Mouse (Mus musculus): ENCODE measurements at regions not wholly inside any gene's neighbourhood (a gene's known extent, or its start where the extent isn't known, plus 50 kb on each side); places are given as distances from the start of the nearest gene placed in this dataset.

DNA sequence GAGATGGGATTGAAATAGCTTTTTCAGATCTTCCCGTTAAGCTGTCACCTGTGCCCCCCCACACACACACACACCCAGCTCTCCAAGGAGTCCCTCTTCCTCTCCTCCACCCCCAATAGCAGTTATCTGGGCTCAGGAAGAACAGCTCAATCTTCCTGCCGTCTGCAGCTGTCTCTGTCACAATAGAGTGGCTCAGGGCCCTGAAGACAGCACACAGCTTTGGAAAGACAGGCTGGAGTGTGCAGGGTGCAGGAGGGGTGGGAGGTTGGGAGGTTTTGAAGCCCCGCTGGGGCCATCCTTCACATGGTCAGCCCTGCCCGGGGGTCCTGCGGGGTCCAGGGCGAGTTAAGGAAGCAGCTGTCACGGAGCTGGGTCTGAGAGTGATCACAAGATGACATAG, 149.6 kb upstream of the Sdk2 start:
- DNase-seq (ENCODE audit: low spot score in 2 of 2), result no peak

DNA sequence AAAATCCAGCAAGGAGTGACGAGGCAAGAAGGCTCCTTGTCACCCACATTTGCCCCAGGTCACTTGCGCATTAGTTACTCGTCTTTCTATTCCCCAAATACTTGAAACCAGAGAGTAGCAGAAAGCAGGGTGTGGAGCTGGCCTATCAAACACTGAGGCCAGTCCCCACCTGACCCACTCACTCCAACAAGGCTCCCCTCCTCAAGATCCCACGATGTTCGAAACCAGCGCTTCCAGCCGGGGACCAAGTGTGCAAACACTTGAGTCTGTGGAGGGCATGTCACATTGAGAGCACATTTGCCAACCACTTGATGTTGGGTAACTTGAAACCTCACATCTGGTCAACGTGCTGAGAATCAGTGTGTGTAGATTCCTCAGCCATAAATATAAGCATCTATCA, 148.4 kb upstream of the Sdk2 start:
- no peak for DNase-seq (ENCODE audit: low spot score in 2 of 2)

DNA sequence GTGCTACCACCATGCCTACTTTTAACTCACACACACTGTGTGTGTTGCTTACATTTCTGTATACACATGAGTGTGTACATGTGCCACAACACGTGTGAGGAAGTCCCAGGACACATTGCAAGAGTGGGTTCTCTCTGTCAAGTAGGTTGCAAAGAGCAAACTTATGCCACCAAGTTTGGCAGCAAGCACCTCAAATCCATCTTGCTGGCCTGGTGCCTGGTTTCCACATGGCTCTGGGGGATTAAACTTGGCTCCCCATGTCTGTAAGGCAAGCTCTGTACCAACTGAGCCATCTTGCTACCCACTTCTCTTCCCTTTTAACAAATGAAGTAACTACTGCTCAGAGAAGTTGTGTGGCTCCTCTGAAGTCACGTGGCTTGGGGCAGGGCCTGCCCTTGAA, 145.3 kb upstream of the Sdk2 start:
- no peak for DNase-seq (ENCODE audit: low spot score in 2 of 2)

DNA sequence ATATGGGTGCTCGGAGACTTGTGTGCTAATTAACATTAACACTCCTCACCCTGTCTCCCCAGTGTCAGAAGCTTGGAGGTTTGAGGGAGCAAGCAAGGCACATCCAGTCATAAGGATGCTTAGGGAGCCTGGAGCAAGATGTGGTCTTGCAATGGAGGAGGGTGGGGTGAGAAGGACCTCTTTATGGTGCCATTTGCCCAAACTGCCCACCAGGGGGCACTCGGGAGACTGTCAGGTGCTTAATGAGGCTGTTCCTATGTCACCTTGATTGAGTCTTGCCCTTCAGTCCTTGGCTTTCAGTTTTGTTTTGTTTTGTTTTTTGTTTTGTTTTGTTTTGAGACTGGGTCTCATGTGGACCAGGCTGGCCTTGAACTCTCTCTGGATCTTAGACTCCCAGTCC, 138.3 kb upstream of the Sdk2 start:
- no peak for DNase-seq (ENCODE audit: low spot score in 2 of 2)

DNA sequence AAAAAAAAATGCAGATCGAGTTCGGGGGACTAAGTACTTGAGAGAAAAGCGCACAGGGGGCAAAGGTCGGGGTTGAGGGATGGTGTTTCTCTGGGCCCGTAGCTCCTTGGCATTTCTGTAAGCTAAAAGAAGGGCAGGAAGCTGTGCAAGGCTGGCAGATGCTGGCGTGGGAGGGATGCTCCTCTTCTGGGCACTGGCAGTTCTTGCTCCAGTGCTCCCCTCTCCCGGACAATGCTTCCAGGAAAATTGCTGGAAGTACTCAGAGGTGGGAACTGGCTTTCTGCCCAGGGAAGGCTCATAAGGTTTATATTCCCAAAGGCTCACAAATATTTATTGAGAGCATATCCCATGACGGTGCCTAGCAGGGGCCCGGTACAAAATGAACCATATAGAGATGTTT, 136.6 kb upstream of the Sdk2 start:
- no peak for DNase-seq (ENCODE audit: low spot score in 2 of 2)

DNA sequence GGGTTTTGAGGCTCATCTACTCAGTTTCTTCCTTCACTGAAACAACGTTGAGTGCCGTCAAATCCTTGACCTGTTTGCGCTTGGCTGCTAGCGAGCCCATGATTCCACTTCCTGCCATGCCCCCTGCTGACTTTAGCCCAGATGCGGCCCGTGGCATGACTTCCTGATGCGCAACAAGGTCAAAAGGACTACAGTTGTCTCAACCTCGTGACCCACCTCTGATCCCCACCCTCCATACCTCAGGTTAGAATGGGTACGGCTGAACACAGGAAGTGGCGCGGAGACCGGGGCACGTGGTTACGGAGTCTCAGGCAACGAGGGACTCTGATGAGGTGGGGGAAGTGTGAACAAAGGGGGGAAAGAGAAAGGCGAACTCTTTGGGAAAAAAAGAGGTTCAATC, 135.6 kb upstream of the Sdk2 start:
- no peak for DNase-seq (ENCODE audit: low spot score in 2 of 2)

DNA sequence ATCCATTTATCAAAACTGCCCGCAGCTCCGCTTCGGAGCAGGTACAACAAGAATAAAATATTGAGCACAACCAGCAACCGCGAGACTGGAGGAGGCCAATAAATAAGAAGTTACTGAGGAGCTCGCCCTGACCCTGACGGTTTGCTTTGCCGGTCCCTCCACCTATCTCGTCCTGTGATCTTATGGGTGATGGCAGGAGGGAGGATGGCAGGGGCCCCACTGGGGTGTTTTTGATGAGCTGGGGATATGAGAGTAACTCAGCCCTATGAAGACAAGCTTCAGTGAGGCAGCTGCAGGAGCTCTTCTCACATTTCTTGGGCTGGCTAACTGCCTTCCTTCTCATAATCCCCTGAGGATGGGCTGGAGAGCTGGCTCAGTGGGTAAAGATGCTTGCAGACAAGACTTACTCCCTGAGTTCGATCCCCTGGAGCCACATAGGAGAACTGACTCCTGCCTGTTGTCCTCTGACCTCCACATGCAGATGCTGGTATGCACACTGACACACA, 132.3 kb upstream of the Sdk2 start:
- DNase-seq (ENCODE audit: low spot score in 2 of 2), result no peak

DNA sequence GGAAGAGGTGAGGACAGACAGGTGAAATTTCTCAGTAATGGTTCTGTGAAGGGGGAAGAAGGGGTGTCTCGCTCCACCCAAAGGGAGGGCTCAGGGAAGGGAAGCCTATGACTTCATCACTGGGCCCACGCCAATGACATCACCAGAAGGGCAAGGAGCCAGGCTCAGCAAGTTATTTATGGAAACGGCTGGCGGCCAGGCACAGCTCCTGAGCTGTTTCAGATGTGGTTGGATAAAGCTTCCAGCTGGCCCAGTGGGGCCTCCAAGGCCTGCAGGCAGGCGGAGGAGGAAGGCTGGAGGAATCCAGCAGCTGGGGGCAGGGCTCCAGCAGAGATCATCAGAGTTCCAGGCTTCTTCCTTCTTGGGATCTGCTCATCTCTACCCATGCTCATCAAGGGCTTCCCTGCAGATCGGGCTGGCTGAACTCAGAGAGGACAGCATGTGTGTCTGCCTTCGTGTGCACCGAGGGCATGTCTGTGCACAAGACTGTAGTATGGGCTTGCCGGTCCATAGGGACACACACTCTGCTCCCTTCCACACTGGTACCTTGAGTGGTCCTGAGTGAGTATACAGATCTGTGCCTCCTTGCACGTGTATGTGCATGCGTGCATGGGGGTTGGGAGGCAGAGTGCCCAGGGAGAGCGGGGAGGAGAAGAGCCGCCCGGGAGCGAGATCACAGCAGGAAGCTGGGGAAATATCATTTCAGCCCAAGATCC, 131.6 kb upstream of the Sdk2 start:
- peak; percentile 86 to 89 for DNase-seq (ENCODE audit: low spot score in 2 of 2)

DNA sequence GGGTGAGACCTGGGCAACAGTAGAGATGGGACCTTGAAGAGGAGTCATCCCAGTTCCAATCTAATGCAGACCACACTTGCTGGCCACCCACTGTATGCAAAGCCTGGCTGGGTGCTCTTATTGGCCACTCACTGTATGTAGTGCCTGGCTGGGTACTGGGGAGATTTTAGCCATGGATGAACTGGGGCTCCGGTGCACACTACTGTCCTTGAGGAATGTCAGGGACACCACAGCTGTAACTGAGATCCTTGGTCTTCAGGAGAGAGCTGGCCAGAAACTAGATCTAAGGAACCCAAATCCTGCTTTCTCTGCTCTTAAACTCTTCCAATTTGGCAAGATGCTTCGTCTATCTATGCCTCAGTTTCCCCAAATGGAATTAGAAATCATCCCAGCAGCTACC, 128.4 kb upstream of the Sdk2 start:
- no peak for DNase-seq (ENCODE audit: low spot score in 2 of 2)

DNA sequence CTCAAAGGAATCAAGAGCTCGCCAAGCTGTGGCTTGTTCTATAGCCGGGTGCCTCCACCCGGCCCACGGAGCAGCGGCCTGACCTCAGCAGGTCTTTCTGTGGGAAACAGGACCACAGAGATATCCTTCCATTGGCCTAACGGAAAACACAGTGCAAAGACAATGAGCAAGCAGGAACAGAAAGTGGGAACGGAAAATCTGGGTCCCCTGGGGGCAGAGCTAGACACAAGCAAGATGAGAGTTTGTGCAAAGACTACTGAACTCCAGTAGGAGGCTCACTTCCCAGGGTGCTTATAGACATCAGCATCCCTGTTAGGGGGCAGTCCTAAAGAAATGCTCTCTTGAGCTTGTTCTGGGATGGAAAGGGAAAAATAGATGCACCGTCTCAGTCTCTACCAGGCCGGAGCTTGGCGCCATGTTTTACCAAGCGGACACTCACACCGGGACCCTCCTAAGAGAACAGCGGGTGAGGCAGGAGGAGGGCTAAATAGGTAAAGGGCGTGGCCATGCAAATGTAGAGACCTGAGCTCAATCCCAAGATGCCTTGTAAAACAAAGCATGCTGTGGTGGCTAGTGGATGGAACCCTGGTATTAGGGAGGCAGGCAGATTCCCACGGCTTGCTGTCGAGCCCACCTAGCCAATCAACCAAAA, 127.3 kb upstream of the Sdk2 start:
- no peak for DNase-seq (ENCODE audit: low spot score in 2 of 2)

DNA sequence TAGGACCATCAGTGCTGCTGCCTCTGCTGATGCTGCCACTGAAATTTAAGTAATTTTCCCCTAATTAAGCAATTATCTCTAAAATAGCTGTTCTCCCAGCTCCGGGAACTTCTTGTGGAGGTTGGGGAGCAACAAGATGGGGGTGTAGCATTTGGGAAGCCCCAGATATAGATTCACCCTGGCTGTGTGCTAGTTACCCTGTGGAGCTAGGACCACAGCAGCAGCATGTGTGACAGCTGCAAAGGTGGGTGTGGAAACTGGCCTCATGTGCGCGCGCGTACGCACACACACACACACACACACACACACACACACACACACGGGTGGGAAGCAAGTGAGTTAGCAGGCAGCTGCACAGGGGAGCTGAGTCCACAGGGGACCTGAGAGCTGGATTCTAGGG, 126.2 kb upstream of the Sdk2 start:
- DNase-seq (ENCODE audit: low spot score in 2 of 2), result peak in 1 of 2 experiments; percentile 21

DNA sequence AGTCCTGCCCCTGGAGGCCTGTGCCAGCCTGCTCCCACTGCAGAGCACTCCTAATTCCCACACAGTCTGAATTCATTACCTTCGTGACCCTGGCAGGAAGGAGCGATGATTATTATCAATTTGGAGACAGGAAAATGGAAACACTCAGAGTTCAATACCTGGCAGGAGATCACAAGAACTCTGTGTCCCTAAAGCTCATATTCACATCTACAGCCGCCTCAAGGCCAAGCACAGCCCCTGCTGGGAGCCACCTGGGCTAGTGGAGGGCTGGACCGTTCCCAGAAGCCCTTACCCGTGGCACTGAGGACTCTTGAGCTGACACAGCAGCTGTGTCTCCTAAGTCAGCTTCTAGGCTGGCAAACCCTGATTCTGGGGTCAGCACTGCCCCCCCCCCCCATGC, 124.8 kb upstream of the Sdk2 start:
- no peak for DNase-seq (ENCODE audit: low spot score in 2 of 2)

DNA sequence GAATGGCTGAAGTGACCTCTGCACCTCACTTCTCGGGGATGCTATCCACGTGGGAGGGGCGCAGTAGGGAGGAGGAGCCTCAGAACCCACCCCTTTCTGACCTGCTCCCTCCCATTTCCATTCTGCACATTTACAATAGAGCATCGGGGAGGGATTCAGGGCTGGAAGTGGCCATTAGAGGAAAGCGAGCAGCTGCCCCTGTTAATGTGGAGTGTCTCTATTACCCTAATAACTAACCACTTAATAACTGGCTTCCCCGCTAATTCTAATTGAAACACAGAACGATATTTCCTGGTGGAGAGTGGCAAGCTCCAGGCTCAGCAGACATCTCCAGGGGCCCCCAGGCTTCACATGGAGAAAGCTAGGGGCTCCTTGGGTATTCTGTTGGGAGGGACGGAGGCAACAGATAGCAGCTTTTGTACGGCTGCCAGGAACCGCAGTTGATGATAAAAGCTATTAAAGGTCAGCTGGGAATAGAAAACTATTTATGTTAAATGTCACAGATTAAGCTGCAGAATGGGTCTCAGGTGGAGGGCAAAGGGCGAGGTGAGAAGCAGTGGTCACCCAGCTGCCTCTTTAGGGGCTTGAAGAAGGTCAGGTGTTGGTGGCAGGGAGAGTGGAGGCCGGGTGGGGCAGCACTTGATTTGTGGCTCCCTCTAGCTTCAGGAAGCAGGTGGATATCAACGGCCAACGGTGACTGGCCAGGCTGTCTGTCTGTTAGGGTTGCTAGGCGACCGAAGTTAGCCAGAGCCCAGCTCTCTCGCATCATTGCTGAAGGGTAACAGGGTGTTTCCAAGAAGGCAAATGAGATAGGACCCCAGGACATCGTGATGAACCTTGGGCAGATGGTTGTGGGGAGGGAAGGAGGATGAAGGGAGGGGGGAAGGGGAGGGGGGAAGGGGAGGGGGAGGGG, 118.4 kb upstream of the Sdk2 start:
- DNase-seq (ENCODE audit: low spot score in 2 of 2), result no peak

DNA sequence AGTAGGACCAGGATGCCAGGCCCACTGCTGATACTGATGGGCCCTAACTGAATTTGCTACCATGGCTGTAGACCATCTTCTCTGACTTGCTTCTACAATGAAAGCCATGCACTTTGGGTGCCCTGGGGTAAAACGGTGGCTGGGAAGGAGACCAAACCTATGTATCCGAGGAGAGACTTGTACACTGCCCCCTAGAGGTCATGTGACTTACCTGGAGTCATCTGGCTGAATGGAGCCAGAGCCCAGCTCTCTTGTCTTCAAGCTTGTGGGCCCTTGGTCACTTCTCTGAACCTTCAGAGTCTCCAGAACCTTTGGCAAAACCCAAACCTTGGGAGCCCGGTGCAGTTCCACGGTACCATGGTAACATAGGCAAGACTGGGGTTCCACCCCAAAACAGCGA, 117.6 kb upstream of the Sdk2 start:
- no peak for DNase-seq (ENCODE audit: low spot score in 2 of 2)

DNA sequence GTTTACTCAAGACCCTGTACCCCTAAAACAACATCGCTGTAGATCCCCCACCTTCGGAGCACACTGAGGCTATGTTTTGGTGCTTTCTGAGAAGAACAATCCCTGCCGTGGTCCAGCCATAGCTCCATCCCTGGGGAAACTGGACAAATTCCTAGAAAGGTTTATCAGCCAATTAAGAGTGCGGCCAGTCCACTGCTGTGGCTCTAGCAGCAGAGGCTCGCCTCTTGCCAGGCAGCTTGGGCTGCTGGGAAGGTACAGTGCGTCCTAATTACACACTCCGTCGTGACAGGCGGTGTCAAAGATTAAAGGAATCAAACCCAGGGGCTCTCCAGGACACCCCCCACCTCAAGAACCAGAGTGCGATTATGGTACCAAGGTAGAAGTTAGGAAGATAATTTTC, 116.4 kb upstream of the Sdk2 start:
- DNase-seq (ENCODE audit: low spot score in 2 of 2), result no peak

DNA sequence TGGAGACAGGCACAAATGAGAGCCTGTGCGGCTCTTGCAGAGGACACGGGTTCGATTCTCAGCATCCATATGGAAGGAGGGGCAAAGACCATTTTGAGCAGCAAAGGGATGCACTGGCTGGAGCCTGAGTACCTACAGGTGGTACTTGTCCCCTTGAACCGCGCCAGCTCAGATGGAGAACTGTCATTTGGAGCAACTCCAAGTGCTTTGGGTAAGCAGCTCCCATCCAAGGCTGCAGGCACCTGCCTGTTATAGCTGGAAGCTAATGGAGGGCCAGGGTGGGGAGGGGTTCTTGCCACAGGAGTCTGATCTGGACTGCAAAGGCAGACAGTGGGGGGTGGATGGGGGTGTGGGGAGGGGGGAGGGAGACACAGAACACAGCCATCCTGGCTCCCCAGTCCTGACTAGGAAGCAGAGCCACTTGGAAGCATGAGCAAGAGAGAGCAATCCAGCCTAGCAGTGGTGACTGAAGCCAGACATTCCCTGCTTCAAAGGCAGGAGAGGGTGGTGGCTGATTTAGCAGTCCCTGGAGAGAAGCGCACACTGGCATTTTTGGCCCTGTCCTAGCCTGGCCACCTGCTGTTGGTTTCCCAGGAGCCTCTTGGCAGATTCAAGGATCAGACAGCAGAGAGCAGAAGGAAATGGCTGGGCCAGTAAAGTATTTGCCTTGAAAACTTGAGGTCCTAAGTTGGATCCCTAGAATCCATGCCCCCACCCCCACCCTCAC, 112.1 kb upstream of the Sdk2 start:
- no peak for DNase-seq (ENCODE audit: low spot score in 2 of 2)

DNA sequence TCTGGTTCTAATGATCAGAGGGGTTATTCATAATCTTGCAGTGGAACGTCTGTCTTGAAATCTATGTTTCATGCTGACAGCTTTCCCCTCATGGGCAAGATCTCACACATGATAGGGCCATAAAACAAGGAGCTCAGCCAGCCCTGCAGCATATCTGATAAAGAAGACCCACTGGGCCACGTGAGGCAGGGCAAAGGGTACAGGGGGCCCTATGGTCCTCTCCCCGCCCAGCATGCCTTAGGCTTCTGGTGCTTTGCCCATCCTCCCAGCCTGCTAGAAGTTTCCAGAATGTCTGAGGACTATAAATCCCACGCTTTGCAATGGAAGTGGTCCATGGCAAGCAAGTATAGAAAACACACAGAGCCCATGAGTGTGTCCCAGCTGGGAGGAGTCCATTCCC, 110.9 kb upstream of the Sdk2 start:
- DNase-seq (ENCODE audit: low spot score in 2 of 2), result no peak

DNA sequence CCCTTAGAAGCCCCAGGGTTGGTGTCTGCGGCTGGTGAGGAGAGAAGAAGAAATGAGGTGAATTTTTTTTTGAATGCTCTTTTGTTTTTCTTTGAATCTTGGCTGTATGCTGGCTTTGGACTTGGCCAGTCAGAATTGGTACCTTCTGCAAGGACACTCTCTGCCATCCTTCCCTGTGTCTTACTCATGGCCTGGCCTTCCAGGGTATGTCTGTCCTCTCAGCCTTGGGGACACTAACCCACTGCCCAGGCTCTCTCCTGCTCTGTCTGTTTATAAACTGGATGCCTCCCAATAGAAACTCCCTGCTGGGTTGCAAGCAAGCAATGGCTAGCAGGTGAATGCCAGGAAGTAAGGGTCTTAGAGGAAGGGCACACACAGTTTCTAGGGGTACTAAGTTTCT, 110.4 kb upstream of the Sdk2 start:
- no peak for DNase-seq (ENCODE audit: low spot score in 2 of 2)

DNA sequence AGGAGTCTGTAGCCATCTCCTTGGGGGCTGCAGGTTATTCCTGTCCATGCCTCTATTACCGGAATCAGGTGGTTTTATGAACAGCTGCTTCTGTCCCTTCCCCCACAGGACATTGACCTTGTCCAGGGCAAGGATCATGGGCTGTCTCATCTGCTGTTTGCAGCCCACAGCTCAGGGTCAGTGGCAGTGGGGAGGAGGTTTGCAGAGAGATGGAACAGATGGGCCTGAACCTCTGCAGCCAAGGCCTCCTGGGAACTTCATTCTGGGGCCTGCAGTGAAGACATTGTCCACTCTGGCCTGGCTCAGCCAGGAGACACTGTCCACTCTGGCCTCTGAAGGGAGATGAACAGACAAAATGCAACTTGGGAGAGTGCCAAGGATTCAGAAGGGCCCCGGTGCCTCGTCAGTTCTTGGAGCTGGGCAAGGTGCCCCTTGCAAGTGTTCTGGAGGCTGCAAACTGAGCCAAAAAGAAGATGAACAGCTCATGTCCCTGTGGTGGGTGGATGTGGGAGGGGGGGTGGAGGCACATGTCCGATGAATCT, 109.9 kb upstream of the Sdk2 start:
- no peak for DNase-seq (ENCODE audit: low spot score in 2 of 2)

DNA sequence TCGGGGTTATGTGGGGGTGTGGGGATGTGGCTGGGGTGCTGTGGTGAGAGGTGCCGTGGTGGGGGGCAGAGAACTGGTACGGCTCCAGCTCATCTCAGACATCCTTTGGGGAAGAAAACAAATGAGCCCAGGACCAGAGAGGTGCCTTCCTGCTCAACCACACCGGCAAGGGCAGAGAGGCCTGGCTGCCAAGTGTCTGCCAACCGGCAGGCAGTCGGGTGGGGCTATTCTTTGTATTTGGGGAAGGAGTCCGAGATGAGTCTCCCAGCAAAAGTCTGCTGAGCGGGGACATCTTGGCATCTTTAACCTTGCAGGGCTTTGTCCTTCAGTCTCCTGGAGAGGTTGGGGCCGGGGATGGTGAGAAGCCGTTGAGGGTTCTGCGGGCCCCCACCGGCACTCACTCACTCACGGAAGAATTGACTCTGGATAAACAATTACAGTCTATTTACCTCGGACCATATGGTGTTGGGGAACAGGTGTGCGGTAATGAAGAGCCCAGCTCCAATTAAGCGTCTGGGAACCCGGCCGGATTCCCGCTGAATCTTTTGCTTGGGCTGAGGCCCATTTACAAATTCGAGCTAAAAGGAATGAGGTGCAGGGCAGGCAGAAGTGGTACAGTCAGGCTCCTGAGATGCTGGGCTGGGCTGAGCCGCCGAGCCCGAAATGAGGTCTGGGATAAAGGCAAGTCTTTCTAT, 108.7 kb upstream of the Sdk2 start:
- no peak for DNase-seq (ENCODE audit: low spot score in 2 of 2)

DNA sequence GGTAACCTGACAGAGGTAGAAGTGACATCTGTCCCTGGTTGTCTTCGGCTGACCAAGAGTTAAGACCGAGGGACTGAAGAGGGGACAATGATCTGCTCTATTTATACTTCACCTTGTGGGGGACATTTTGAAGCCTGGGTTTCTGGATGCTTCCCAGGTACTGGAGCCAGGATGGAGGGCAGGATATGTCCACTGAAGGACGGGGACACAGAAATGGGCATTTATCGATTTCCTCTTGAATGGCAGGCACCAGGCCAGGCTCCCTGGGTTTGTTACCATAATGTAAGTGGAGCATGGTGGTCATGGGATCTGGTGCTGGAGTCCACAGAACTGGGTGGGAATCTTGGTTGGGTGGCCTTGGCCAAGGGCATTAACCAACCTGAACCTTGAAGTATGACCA, 108.0 kb upstream of the Sdk2 start:
- no peak for DNase-seq (ENCODE audit: low spot score in 2 of 2)
